Mouse (Mus musculus): ENCODE data around the gene Osbpl7.

Osbpl7 gene

GRCm38 (mm10) chr11:97080291-97080690, 29.9 kb downstream of the Osbpl7 start:
- no peak for DNase-seq (ENCODE audit: extremely low spot score, low read depth, low spot score)

DNA sequence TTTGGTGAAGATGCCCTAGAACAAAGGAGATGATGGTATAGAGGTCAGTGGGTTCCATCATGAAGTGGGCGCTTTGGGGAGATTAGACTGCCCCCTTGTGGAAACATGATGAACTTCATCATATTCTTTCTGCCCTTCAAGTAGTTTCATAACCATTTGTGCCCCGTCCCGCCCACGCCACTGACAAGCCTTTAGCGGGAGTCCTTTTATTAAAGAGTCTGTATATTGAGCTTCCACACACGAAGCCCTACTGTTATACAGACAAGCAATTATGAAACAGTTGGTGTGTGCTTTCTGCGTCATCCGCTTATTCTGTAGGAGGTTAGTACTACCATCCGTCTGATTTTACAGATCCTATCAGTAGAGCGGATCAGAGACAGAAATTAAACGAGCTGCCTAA, 32.5 kb downstream of the Osbpl7 start:
- peak; percentile 37 for DNase-seq (ENCODE audit: extremely low spot score, low read depth, low spot score)

- no peak for DNase-seq (ENCODE audit: extremely low spot score, low read depth, low spot score)
Measured at GRCm38 (mm10) chr11:97083401-97084140, 33.1 kb downstream of the Osbpl7 start.

DNA sequence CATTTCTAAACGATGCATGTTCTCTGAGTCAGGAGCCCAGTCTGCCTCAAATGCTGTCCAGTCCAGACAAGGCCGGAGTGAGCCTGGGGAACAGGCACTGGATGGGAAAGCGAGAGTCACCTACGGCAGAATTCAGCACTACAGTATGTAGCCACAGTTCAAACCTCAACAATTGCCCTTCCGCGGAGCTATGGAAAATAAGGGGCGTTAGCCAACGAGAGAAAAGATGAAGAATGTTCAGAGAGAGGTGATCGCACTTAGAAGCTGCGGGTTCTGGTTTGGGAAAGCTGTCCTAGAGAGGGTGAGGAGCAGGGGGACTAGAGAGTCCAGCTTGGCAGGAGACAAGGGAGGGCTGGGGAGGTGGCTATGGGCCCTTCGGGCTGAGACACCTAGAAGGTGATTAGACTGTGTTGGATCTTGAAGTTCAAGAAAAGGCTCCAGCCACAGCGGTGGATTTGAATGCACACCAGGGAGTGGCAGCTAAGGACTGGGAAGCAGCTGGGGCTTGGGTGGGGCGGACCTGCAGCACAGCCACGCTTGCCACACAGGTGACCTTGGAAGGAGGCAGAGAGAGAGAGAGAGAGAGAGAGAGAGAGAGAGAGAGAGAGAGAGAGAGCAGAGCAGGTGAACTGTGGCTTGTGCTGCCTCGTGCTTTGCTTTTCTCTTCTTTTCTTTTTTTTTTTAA, 34.5 kb downstream of the Osbpl7 start:
- no peak for DNase-seq (ENCODE audit: extremely low spot score, low read depth, low spot score)

DNA sequence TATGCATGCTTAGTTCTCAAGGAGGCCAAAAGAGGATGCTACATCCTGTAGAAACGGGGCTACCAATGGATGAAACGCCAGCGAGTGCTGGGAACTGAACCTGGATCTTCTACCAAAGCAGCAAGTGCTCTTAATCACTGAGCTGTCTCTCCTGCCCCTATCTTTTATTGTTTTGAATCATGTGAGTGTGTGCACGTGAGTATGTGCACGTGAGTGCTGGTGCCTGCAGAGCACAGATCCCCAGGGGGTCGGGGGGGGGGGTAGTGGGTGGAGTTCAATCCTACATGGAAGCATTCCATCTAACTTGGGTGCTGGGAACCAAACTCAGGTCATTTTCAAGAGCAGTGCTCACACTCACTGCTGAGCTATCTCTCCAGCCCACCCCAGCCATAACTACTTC, 35.9 kb downstream of the Osbpl7 start:
- no peak for DNase-seq (ENCODE audit: extremely low spot score, low read depth, low spot score)

DNA sequence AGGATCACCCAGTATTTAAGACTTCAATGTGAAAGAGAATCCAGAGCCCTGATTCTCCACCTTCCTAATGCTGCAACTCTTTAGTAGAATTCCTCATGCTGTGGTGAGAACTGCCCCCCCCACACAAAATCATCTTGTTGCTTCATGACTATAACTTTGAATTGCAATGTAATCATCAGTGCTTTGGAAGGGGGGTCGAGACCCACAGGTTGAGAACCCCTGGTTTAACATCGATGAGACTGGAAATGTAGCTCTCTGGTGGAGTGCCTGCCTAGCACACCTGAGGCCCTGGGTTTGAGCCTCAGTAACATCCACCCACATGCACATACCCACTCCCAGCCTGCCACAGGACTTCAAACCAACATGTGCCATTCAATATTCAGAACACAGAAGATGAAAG, 44.2 kb downstream of the Osbpl7 start:
- no peak for DNase-seq (ENCODE audit: extremely low spot score, low read depth, low spot score)

DNA sequence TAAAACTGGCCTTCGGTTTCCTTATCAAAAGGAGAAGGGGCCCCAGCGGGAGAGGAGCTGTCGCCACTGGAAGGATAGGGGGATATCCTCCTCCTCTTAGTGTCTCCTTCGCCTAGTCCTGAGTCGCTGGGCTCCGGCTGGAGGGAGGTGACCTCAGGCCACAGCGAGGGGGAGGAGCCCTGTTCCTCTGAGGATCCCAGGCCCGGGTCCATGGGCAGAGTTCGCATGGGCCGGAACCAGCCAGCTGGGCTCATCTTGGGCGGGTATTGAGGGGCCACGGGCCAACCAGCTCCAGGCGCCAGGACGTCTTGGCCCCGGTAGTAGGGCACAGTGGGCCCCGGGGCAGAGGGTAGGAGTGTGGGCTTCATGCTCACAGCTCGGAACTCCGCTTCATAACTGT, 48.4 kb downstream of the Osbpl7 start:
- DNase-seq (ENCODE audit: extremely low spot score, low read depth, low spot score) = no peak

- DNase-seq (ENCODE audit: extremely low spot score, low read depth, low spot score) = no peak
Measured at GRCm38 (mm10) chr11:97101722-97102121, 51.3 kb downstream of the Osbpl7 start.

GRCm38 (mm10) chr11:97103163-97104090, 53.0 kb downstream of the Osbpl7 start:
- DNase-seq (ENCODE audit: extremely low spot score, low read depth, low spot score) = no peak

- no peak for DNase-seq (ENCODE audit: extremely low spot score, low read depth, low spot score)
Measured at GRCm38 (mm10) chr11:97104091-97104483, 53.7 kb downstream of the Osbpl7 start.

GRCm38 (mm10) chr11:97108976-97109375, 58.5 kb downstream of the Osbpl7 start:
- no peak for DNase-seq (ENCODE audit: extremely low spot score, low read depth, low spot score)

DNA sequence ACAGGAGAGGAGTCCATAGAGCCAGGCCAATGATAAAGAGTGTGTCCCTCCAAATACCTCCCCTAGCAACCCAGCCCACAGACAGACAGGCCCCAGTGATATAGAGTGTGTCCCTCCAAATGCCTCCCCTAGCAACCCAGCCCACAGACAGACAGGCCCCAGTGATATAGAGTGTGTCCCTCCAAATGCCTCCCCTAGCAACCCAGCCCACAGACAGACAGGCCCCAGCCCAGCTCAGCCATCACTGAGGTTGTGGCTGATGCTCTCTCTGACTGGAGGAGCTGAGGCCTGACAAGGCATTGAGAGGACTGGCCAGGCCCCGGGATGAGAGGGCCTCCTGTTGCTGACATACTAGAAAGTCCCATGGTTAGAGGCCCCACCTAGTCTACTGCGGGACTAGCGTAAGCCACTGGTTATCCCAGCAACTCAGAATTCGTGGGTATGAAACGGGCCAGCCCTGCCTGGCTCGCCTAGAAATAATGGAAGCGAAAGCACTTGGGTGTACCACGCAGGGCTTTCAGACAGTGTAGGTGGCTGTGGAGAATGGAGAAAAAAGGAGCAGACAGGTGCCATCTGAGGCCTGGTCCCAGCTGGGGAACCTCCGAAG, 62.2 kb downstream of the Osbpl7 start:
- DNase-seq (ENCODE audit: extremely low spot score, low read depth, low spot score) = no peak

DNA sequence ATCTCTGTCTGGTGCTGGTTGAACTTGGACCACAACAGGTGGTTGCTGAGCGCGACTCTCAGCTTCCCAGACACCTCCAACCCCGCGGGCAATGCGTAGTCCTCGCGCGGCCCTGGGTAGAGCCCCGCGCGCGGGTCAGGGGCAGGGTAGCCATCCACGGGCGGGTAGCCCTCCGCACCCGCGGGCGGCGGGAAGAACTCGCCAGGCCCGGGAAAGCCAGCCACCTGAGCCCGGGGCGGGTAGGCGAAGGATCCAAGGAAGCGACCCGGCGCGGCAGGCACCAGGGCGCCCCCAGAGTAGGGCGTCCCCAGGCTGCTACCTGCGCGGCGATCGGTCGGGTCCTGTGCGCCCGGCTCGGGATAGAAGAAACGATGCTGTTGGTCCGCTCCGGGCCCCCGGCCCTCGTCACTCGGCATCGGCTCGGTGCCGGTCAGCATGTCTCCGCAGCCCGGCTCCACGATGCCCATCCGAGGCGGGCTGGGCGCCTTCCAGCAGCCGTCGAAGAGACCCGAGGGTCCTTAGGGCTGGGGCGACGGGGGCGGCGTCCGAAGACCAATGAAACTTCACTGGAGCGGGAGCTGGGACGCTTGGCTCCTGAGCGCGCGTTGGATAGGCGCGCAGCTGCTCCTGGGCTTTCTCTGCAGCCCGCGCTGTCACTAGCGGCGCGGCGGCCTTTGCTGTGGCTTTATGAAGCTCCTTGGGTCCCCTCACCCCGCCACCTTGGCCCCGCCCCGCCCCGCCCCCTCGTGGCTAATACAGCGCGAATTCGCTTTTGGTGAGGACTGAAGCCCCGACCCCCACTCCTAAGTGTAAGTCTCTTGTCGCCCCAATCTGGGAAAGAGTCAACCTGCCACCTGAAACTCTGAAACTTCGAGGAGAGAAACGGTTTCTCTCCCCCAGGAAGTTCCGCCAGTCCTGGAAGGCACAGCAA, 64.5 kb downstream of the Osbpl7 start, which contains the start of gene Tbx21:
Gene Tbx21 (minus strand): TSS at position 661 of the 931 bp plus-strand sequence.
- no peak for DNase-seq (ENCODE audit: extremely low spot score, low read depth, low spot score)

DNA sequence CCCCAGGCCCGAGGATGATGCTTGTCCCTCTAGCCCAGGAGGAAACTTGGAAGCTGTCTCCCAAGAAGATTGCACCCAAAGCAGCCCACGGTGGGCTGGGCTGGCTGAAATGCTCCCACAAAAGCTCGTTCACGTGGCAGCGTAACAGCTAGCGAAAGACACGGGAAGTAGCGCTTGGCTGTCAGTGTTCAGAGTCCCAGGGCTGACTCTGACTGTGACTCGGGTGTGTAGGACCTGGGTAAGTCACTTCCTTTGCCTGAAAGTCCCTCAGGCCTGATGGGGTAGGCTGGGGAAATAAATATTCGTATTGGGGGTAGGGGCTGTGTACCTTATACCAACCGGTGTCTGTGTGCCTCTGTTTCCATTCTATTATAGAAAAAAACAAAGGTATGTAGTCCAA, 65.4 kb downstream of the Osbpl7 start:
- no peak for DNase-seq (ENCODE audit: extremely low spot score, low read depth, low spot score)

Data from hindlimb bud, embryonic 11.5 days (tissue).